ENCODE assay signal across 11 mouse cellular contexts in genomic region chr11:32320507-32321195, GRCm38 (mm10). TPM values are rescaled to one million over a fixed set of nuclear protein-coding genes. Genes with fewer than 3 reads are reported as not detected.
DNase-seq lines count a peak whose midpoint lies in the region; ATAC-seq and TF ChIP-seq lines count a peak whose summit lies in the region.
"Had no signal": no experiment of that assay in that cellular context is flagged by ENCODE, and none has a peak within 500 bp of the region (broad histone marks: within the 10 kb centered on the region; RNA-seq: fewer than 3 reads in every experiment).

No protein-coding gene starts in this region.

- no peak for DNase-seq in hindbrain, embryonic 11.5 days (ENCODE audit: low spot score)
- DNase-seq in hindbrain, embryonic 14.5 days (ENCODE audit: low spot score), result no peak
- DNase-seq in 3T3-L1 (ENCODE audit: low read depth, low spot score), result peak; percentile 51
- no peak for DNase-seq in Patski (ENCODE audit: low read depth, low spot score)
- no peak for DNase-seq in limb, embryonic 14.5 days (ENCODE audit: low spot score)
- no peak for DNase-seq in right cerebral cortex, postnatal 10 days (ENCODE audit: low spot score in 2 of 2)
- DNase-seq in retina, postnatal 1 day, result no peak

- no peaks in the 10 kb centered on the region for H3K4me1 ChIP-seq in hindbrain, embryonic 11.5 days (replicated peaks; ENCODE audit: control insufficient read depth, insufficient read depth, low read length)
- no peaks in the 10 kb centered on the region for H3K4me1 ChIP-seq in hindbrain, embryonic 14.5 days (replicated peaks; ENCODE audit: control insufficient read depth, insufficient read depth, low read length)
- H3K4me1 ChIP-seq in limb, embryonic 14.5 days (ENCODE audit: control insufficient read depth, insufficient read depth, low read length), result no peaks in the 10 kb centered on the region

- no peak for TF ChIP-seq CTCF in Patski (IDR thresholded peaks at IDR 0.05)

- H3K36me3 ChIP-seq in hindbrain, embryonic 11.5 days (ENCODE audit: control insufficient read depth, insufficient read depth, low read length), result no peaks in the 10 kb centered on the region
- no peaks in the 10 kb centered on the region for H3K36me3 ChIP-seq in hindbrain, embryonic 14.5 days (replicated peaks; ENCODE audit: control insufficient read depth, insufficient read depth)
- H3K36me3 ChIP-seq in limb, embryonic 14.5 days (ENCODE audit: control insufficient read depth, insufficient read depth, low read length), result no peaks in the 10 kb centered on the region

- no peak overlapping the region for H3K4me3 ChIP-seq in hindbrain, embryonic 11.5 days (ENCODE audit: low read depth, low read length)
- no peak overlapping the region for H3K4me3 ChIP-seq in hindbrain, embryonic 14.5 days (replicated peaks; ENCODE audit: low read length)
- no peak overlapping the region for H3K4me3 ChIP-seq in limb, embryonic 14.5 days (replicated peaks; ENCODE audit: low read length)

- CTCF ChIA-PET in Patski (lab: Charles Lee), result interaction anchor here (1.2 to 3.3 kb wide), 8 partner anchors 14 to 138 kb away, joined by 3 to 16 read pairs (median 5); partner anchors contain the start of gene Hbq1b

- no peak for TF ChIP-seq POLR2A in limb, embryonic 14.5 days (IDR thresholded peaks at IDR 0.05; ENCODE audit: borderline replicate concordance, extremely low read depth, insufficient read depth, insufficient read length)

- no peak overlapping the region for H3K4me2 ChIP-seq in hindbrain, embryonic 11.5 days (replicated peaks; ENCODE audit: low read depth, low read length)
- H3K4me2 ChIP-seq in hindbrain, embryonic 14.5 days (replicated peaks), result no peak overlapping the region
- no peak overlapping the region for H3K4me2 ChIP-seq in limb, embryonic 14.5 days (replicated peaks; ENCODE audit: low read depth, low read length, severe bottlenecking)

- H3K27ac ChIP-seq in hindbrain, embryonic 11.5 days (ENCODE audit: low read depth, low read length), result no peak overlapping the region
- no peak overlapping the region for H3K27ac ChIP-seq in hindbrain, embryonic 14.5 days
- H3K27ac ChIP-seq in limb, embryonic 14.5 days (replicated peaks; ENCODE audit: low read depth, low read length), result no peak overlapping the region
- H3K27ac ChIP-seq: macrophage had no signal

- H3K27me3 ChIP-seq in hindbrain, embryonic 11.5 days (ENCODE audit: control insufficient read depth, insufficient read depth, low read length), result no peaks in the 10 kb centered on the region
- H3K27me3 ChIP-seq in hindbrain, embryonic 14.5 days (ENCODE audit: control insufficient read depth, insufficient read depth, low read length), result no peaks in the 10 kb centered on the region
- peaks cover 16% of the 10 kb centered on the region for H3K27me3 ChIP-seq in Patski
- no peaks in the 10 kb centered on the region for H3K27me3 ChIP-seq in limb, embryonic 14.5 days (ENCODE audit: control insufficient read depth, insufficient read depth, low read length)

- H3K9me3 ChIP-seq in hindbrain, embryonic 11.5 days (ENCODE audit: control insufficient read depth, low read length), result no peaks in the 10 kb centered on the region
- H3K9me3 ChIP-seq in hindbrain, embryonic 14.5 days (ENCODE audit: control insufficient read depth, low read length), result no peaks in the 10 kb centered on the region
- H3K9me3 ChIP-seq in limb, embryonic 14.5 days (ENCODE audit: control insufficient read depth, low read length), result no peaks in the 10 kb centered on the region

- WGBS in hindbrain, embryonic 11.5 days, result 67% methylated on average over 11 of the region's 11 CpGs
- WGBS in hindbrain, embryonic 14.5 days, result 66% methylated on average over 11 of the region's 11 CpGs
- 66% methylated on average over 11 of the region's 11 CpGs for WGBS in limb, embryonic 14.5 days

- in situ Hi-C loops in Patski (cut with MboI; ENCODE audit: low pct_unique_long_range_greater_than_20kb), result no loop called here

- no peak overlapping the region for H3K9ac ChIP-seq in hindbrain, embryonic 11.5 days (ENCODE audit: low read depth, low read length)
- no peak overlapping the region for H3K9ac ChIP-seq in hindbrain, embryonic 14.5 days
- H3K9ac ChIP-seq in limb, embryonic 14.5 days (ENCODE audit: low read depth, low read length, severe bottlenecking), result no peak overlapping the region
- H3K9ac ChIP-seq: forebrain, postnatal 0 days had no signal

- ATAC-seq in hindbrain, embryonic 11.5 days (ENCODE audit: low FRiP score), result 0 out of 2 replicates have a peak, but pooled peaks have one; percentile 38
- no peak for ATAC-seq in hindbrain, embryonic 14.5 days (ENCODE audit: low FRiP score)
- ATAC-seq in Patski, result peak; percentile 66
- peak; percentile 53 for ATAC-seq in limb, embryonic 14.5 days (ENCODE audit: low FRiP score, low read depth)
- ATAC-seq in activated CD4-positive, CD25-positive, alpha-beta regulatory T cell, adult 4 months, result no peak

- POLR2A ChIA-PET in Patski (lab: Charles Lee), result interaction anchor here (1.2 kb wide), 1 partner anchor 117 kb away, joined by 3 read pairs; no protein-coding TSS in a partner anchor

RNA-seq across cellular contexts. Expression of gene Hbq1a, which starts 20.8 kb away (rescaled TPM):
- polyA plus RNA-seq in hindbrain, embryonic 11.5 days (2014; fragmentation: Nextera tagmentation; extraction: Ambion mirVana), result not detected in 2 replicates
- 0.96 and 1.2 TPM in 2 replicates for polyA plus RNA-seq in hindbrain, embryonic 14.5 days (2014; fragmentation: Nextera tagmentation; extraction: Ambion mirVana)
- not detected for polyA plus RNA-seq in Patski (2021)
- polyA plus RNA-seq in limb, embryonic 14.5 days (2012; rRNA removed), result 0.83 and 1.3 TPM in 2 replicates
- polyA plus RNA-seq in limb, embryonic 14.5 days (2014; fragmentation: Nextera tagmentation; extraction: Ambion mirVana), result 0.97 and 1.3 TPM in 2 replicates
- not detected for polyA plus RNA-seq in activated CD4-positive, CD25-positive, alpha-beta regulatory T cell, adult 4 months (2017; shearing (Covaris generic))
- polyA plus RNA-seq: limb, embryonic 11.5 days; macrophage had no signal

RNA-seq across cellular contexts. Expression of gene Hba-a2, which starts 24.4 kb away (rescaled TPM):
- 5,394 and 5,453 TPM in 2 replicates for polyA plus RNA-seq in hindbrain, embryonic 11.5 days (2014; fragmentation: Nextera tagmentation; extraction: Ambion mirVana)
- 6,611 and 7,624 TPM in 2 replicates for polyA plus RNA-seq in hindbrain, embryonic 14.5 days (2014; fragmentation: Nextera tagmentation; extraction: Ambion mirVana)
- polyA plus RNA-seq in Patski (2021), result not detected
- 9,478 and 10,620 TPM in 2 replicates for polyA plus RNA-seq in limb, embryonic 14.5 days (2012; rRNA removed)
- 9,964 and 14,532 TPM in 2 replicates for polyA plus RNA-seq in limb, embryonic 14.5 days (2014; fragmentation: Nextera tagmentation; extraction: Ambion mirVana)
- 100 to 1,000 TPM in 1 of 2 experiments, 1 to 10 TPM in 1; 8.9 to 339 TPM for polyA plus RNA-seq in activated CD4-positive, CD25-positive, alpha-beta regulatory T cell, adult 4 months (2017; shearing (Covaris generic))
- polyA plus RNA-seq: macrophage had no signal

RNA-seq across cellular contexts. Expression of gene Sh3pxd2b, which starts 27.0 kb away (rescaled TPM):
- polyA plus RNA-seq in hindbrain, embryonic 11.5 days (2014; fragmentation: Nextera tagmentation; extraction: Ambion mirVana), result 21.1 and 24.2 TPM in 2 replicates
- 21.8 and 23.4 TPM in 2 replicates for polyA plus RNA-seq in hindbrain, embryonic 14.5 days (2014; fragmentation: Nextera tagmentation; extraction: Ambion mirVana)
- polyA plus RNA-seq in Patski (2021), result 38.4 TPM
- 44.3 and 52.8 TPM in 2 replicates for polyA plus RNA-seq in limb, embryonic 14.5 days (2012; rRNA removed)
- 31.5 and 31.8 TPM in 2 replicates for polyA plus RNA-seq in limb, embryonic 14.5 days (2014; fragmentation: Nextera tagmentation; extraction: Ambion mirVana)
- polyA plus RNA-seq in activated CD4-positive, CD25-positive, alpha-beta regulatory T cell, adult 4 months (2017; shearing (Covaris generic)), result under 1 TPM in 1 of 2 experiments, not detected in 1; 0.06 TPM

RNA-seq across cellular contexts. Expression of gene Hbq1b, which starts 33.9 kb away (rescaled TPM):
- polyA plus RNA-seq in hindbrain, embryonic 11.5 days (2014; fragmentation: Nextera tagmentation; extraction: Ambion mirVana), result 6.7 and 7.2 TPM in 2 replicates
- polyA plus RNA-seq in hindbrain, embryonic 14.5 days (2014; fragmentation: Nextera tagmentation; extraction: Ambion mirVana), result 0.82 TPM in 1 of 2 replicates, not detected in the other
- polyA plus RNA-seq in Patski (2021), result not detected
- polyA plus RNA-seq in limb, embryonic 14.5 days (2012; rRNA removed), result 0.87 and 2.4 TPM in 2 replicates
- 0.91 and 1.1 TPM in 2 replicates for polyA plus RNA-seq in limb, embryonic 14.5 days (2014; fragmentation: Nextera tagmentation; extraction: Ambion mirVana)
- not detected for polyA plus RNA-seq in activated CD4-positive, CD25-positive, alpha-beta regulatory T cell, adult 4 months (2017; shearing (Covaris generic))
- polyA plus RNA-seq: macrophage had no signal

RNA-seq across cellular contexts. Expression of gene Hba-a1, which starts 37.3 kb away (rescaled TPM):
- polyA plus RNA-seq in hindbrain, embryonic 11.5 days (2014; fragmentation: Nextera tagmentation; extraction: Ambion mirVana), result 2,798 and 2,861 TPM in 2 replicates
- polyA plus RNA-seq in hindbrain, embryonic 14.5 days (2014; fragmentation: Nextera tagmentation; extraction: Ambion mirVana), result 2,517 and 2,859 TPM in 2 replicates
- polyA plus RNA-seq in Patski (2021), result not detected
- 4,119 and 4,850 TPM in 2 replicates for polyA plus RNA-seq in limb, embryonic 14.5 days (2012; rRNA removed)
- 3,906 and 5,793 TPM in 2 replicates for polyA plus RNA-seq in limb, embryonic 14.5 days (2014; fragmentation: Nextera tagmentation; extraction: Ambion mirVana)
- 100 to 1,000 TPM in 1 of 2 experiments, 1 to 10 TPM in 1; 4.6 to 196 TPM for polyA plus RNA-seq in activated CD4-positive, CD25-positive, alpha-beta regulatory T cell, adult 4 months (2017; shearing (Covaris generic))
- polyA plus RNA-seq: macrophage had no signal

Comparison
In these comparisons a context has a peak if more than half of its experiments do, and no peak if none do; other contexts are left out.
1. ATAC-seq: peak in hindbrain, embryonic 11.5 days (single experiment), Patski (single experiment) and limb, embryonic 14.5 days (single experiment); none in hindbrain, embryonic 14.5 days (single experiment) and activated CD4-positive, CD25-positive, alpha-beta regulatory T cell, adult 4 months (single experiment).
2. RNA of gene Hba-a2, which starts 24.4 kb away (polyA plus RNA-seq): 9,478 to 14,532 TPM in limb, embryonic 14.5 days, 6,611 to 7,624 TPM in hindbrain, embryonic 14.5 days and 5,394 to 5,453 TPM in hindbrain, embryonic 11.5 days; 8.9 to 339 TPM in activated CD4-positive, CD25-positive, alpha-beta regulatory T cell, adult 4 months and not detected in Patski (single experiment); every median in the first group is over 10 times any median in the second.
3. RNA of gene Sh3pxd2b, which starts 27.0 kb away (polyA plus RNA-seq): 31.5 to 52.8 TPM in limb, embryonic 14.5 days, 38.4 TPM in Patski (single experiment), 21.1 to 24.2 TPM in hindbrain, embryonic 11.5 days and 21.8 to 23.4 TPM in hindbrain, embryonic 14.5 days; 0.06 TPM in activated CD4-positive, CD25-positive, alpha-beta regulatory T cell, adult 4 months; every median in the first group is over 10 times any median in the second.